Mouse (Mus musculus) midbrain, embryonic 12.5 days (tissue): ENCODE data around the gene Pex16. TPM values are rescaled to one million over a fixed set of nuclear protein-coding genes. Genes with fewer than 3 reads are reported as not detected.

ENCODE experiments used
- ATAC-seq: fragments of 200-750 bp; cut with Nextera tagmentation; 2 replicates; pipeline ENCODE4 v1.8.0; 2017; ENCODE audit warnings: low read depth, moderate TSS enrichment, moderate library complexity; ENCODE audit not compliant: low FRiP score
- H3K27ac ChIP-seq: fragments of 300-500 bp; sonication (generic); replicated peaks from 2 replicates; pipeline ENCODE4 v1.5.1; 2016; ENCODE audit warnings: mild to moderate bottlenecking
- H3K27me3 ChIP-seq: fragments of 300-500 bp; sonication (generic); 2 replicates; pipeline ENCODE4 v1.6.1; 2016; ENCODE audit warnings: mild to moderate bottlenecking
- H3K36me3 ChIP-seq: fragments of 300-500 bp; sonication (generic); 2 replicates; pipeline ENCODE4 v1.6.1; 2016
- H3K4me1 ChIP-seq: fragments of 300-500 bp; sonication (generic); 2 replicates; pipeline ENCODE4 v1.6.1; 2016
- H3K4me2 ChIP-seq: fragments of 300-500 bp; sonication (generic); replicated peaks from 2 replicates; pipeline ENCODE4 v1.6.1; 2016; ENCODE audit warnings: mild to moderate bottlenecking, moderate library complexity
- H3K4me3 ChIP-seq: fragments of 300-500 bp; sonication (generic); 2 replicates; pipeline ENCODE4 v1.5.1; 2016; ENCODE audit warnings: mild to moderate bottlenecking
- H3K9ac ChIP-seq: fragments of 300-500 bp; sonication (generic); replicated peaks from 2 replicates; pipeline ENCODE4 v1.6.1; 2016; ENCODE audit warnings: mild to moderate bottlenecking, moderate library complexity
- H3K9me3 ChIP-seq: fragments of 300-500 bp; sonication (generic); 2 replicates; pipeline ENCODE4 v1.6.1; 2016; ENCODE audit warnings: mild to moderate bottlenecking
- WGBS: fragments of 180-500 bp; shearing (Covaris S2); methylation state at CpG from one replicate; pipeline ENCODE4 v1.1.7; 2016; 5-methylcytosine and 5-hydroxymethylcytosine counted together
- polyA plus RNA-seq: library from polyadenylated mRNA; unstranded; fragments of >200 nt; fragmentation: Nextera tagmentation; extraction: Ambion mirVana; gene quantifications from 2 replicates; pipeline ENCODE4 v1.2.1, GENCODE M21; 2016

Gene Pex16
- polyA plus RNA-seq, 1 experiment from 2014 or later: 26.1 TPM

GRCm38 (mm10) chr2:92370821-92371805 lies 3.4 kb upstream of the Pex16 start:
- Histone ChIP-seq H3K27me3 (peaks cover 26% of the 10 kb centered on the region), H3K4me1 (peaks cover 55% of the 10 kb centered on the region), H3K9ac (peak overlapping the region; percentile 50), H3K4me2 (peak overlapping the region; percentile 56), H3K27ac (peak overlapping the region; percentile 75), H3K36me3 (no peaks in the 10 kb centered on the region), H3K4me3 (peak overlapping the region; percentile 32), H3K9me3 (no peaks in the 10 kb centered on the region)
- 1% methylated on average over 45 of the region's 45 CpGs for WGBS
- ATAC-seq: no peak

- H3K27ac ChIP-seq: peak overlapping the region; percentile 75
- peaks cover 59% of the 10 kb centered on the region for H3K4me1 ChIP-seq
- no peak overlapping the region for H3K9ac ChIP-seq
Observed at GRCm38 (mm10) chr2:92371971-92372690, 2.3 kb upstream of the Pex16 start.

GRCm38 (mm10) chr2:92372767-92373436 lies 1.6 kb upstream of the Pex16 start:
- H3K9ac ChIP-seq: no peak overlapping the region
- H3K4me2 ChIP-seq: no peak overlapping the region; the same call in 1 of the 2 replicates
- H3K4me3 ChIP-seq: no peak overlapping the region
- H3K9me3 ChIP-seq: no peaks in the 10 kb centered on the region
- H3K27me3 ChIP-seq: peaks cover 26% of the 10 kb centered on the region
- ATAC-seq: no peak
- WGBS: 24% methylated on average over 9 of the region's 9 CpGs
- peaks cover 59% of the 10 kb centered on the region for H3K4me1 ChIP-seq
- peaks cover 5% of the 10 kb centered on the region; the same call in 1 of the 2 replicates for H3K36me3 ChIP-seq
- peak overlapping the region; percentile 75; the same call in 1 of the 2 replicates for H3K27ac ChIP-seq

More at GRCm38 (mm10) chr2:92371971-92372690, 2.3 kb upstream of the Pex16 start:
- Histone ChIP-seq H3K27me3 (peaks cover 26% of the 10 kb centered on the region), H3K36me3 (no peaks in the 10 kb centered on the region), H3K4me3 (no peak overlapping the region), H3K4me2 (peak overlapping the region; percentile 56), H3K9me3 (no peaks in the 10 kb centered on the region)
- WGBS: 3% methylated on average over 10 of the region's 10 CpGs
- ATAC-seq: no peak

GRCm38 (mm10) chr2:92373437-92373813 lies 1.1 kb upstream of the Pex16 start:
- H3K4me3 ChIP-seq: no peak overlapping the region
- H3K27me3 ChIP-seq: peaks cover 26% of the 10 kb centered on the region
- H3K27ac ChIP-seq: peak overlapping the region; percentile 83
- WGBS: 57% methylated on average over 11 of the region's 11 CpGs
- peaks cover 59% of the 10 kb centered on the region for H3K4me1 ChIP-seq
- H3K9ac ChIP-seq: no peak overlapping the region
- ATAC-seq: no peak
- H3K4me2 ChIP-seq: peak overlapping the region; percentile 95; the same call in 1 of the 2 replicates
- peaks cover 11% of the 10 kb centered on the region for H3K36me3 ChIP-seq
- H3K9me3 ChIP-seq: no peaks in the 10 kb centered on the region

- Histone ChIP-seq H3K4me2 (peak overlapping the region; percentile 95), H3K9ac (peak overlapping the region; percentile 74), H3K27ac (peak overlapping the region; percentile 83), H3K4me1 (peaks cover 55% of the 10 kb centered on the region), H3K36me3 (peaks cover 28% of the 10 kb centered on the region), H3K27me3 (peaks cover 12% of the 10 kb centered on the region), H3K9me3 (no peaks in the 10 kb centered on the region), H3K4me3 (peak overlapping the region; percentile 75)
- peak; percentile 91 for ATAC-seq
- WGBS: under 1% methylated on average over 29 of the region's 29 CpGs
Observed at GRCm38 (mm10) chr2:92375099-92375623, 685 bp downstream of the Pex16 start.

- peak overlapping the region; percentile 83 for H3K27ac ChIP-seq
- peaks cover 48% of the 10 kb centered on the region for H3K4me1 ChIP-seq
- 12% methylated on average over 10 of the region's 10 CpGs for WGBS
- H3K27me3 ChIP-seq: peaks cover 6% of the 10 kb centered on the region
- peak overlapping the region; percentile 75 for H3K4me3 ChIP-seq
- H3K36me3 ChIP-seq: peaks cover 34% of the 10 kb centered on the region
- H3K4me2 ChIP-seq: peak overlapping the region; percentile 95
- H3K9ac ChIP-seq: peak overlapping the region; percentile 74
- H3K9me3 ChIP-seq: no peaks in the 10 kb centered on the region
- no peak for ATAC-seq
Observed at GRCm38 (mm10) chr2:92375788-92376187, 1.3 kb downstream of the Pex16 start.

GRCm38 (mm10) chr2:92376300-92376699 lies 1.8 kb downstream of the Pex16 start:
- Histone ChIP-seq H3K27ac (no peak overlapping the region), H3K4me3 (peak overlapping the region; percentile 75), H3K27me3 (0 out of 2 replicates have a peak, but pooled peaks cover under 1% of the 10 kb centered on the region), H3K9me3 (no peaks in the 10 kb centered on the region), H3K36me3 (peaks cover 39% of the 10 kb centered on the region), H3K4me2 (peak overlapping the region; percentile 95), H3K9ac (peak overlapping the region; percentile 74), H3K4me1 (peaks cover 43% of the 10 kb centered on the region)
- WGBS: 94% methylated on average over 6 of the region's 6 CpGs
- ATAC-seq: no peak

- no peak for ATAC-seq
- Histone ChIP-seq H3K9me3 (no peaks in the 10 kb centered on the region), H3K4me1 (peaks cover 33% of the 10 kb centered on the region), H3K36me3 (peaks cover 50% of the 10 kb centered on the region), H3K9ac (no peak overlapping the region), H3K4me3 (no peak overlapping the region), H3K27ac (no peak overlapping the region), H3K4me2 (no peak overlapping the region), H3K27me3 (no peaks in the 10 kb centered on the region)
- 88% methylated on average over 7 of the region's 7 CpGs for WGBS
Observed at GRCm38 (mm10) chr2:92377320-92377719, 2.8 kb downstream of the Pex16 start.

- no peak overlapping the region for H3K4me3 ChIP-seq
- H3K36me3 ChIP-seq: peaks cover 76% of the 10 kb centered on the region
- ATAC-seq: no peak
- peaks cover 11% of the 10 kb centered on the region for H3K4me1 ChIP-seq
- H3K27me3 ChIP-seq: no peaks in the 10 kb centered on the region
- no peak overlapping the region for H3K27ac ChIP-seq
- no peak overlapping the region for H3K4me2 ChIP-seq
- 85% methylated on average over 17 of the region's 17 CpGs for WGBS
- H3K9me3 ChIP-seq: no peaks in the 10 kb centered on the region
- H3K9ac ChIP-seq: no peak overlapping the region
Observed at GRCm38 (mm10) chr2:92379783-92380494, 5.5 kb downstream of the Pex16 start.

- no peak overlapping the region for H3K9ac ChIP-seq
- H3K27me3 ChIP-seq: no peaks in the 10 kb centered on the region
- ATAC-seq: no peak
- H3K4me2 ChIP-seq: no peak overlapping the region
- no peaks in the 10 kb centered on the region for H3K9me3 ChIP-seq
- peaks cover 82% of the 10 kb centered on the region for H3K36me3 ChIP-seq
- 77% methylated on average over 6 of the region's 6 CpGs for WGBS
- H3K4me1 ChIP-seq: peaks cover 10% of the 10 kb centered on the region
- no peak overlapping the region for H3K4me3 ChIP-seq
- no peak overlapping the region for H3K27ac ChIP-seq
Observed at GRCm38 (mm10) chr2:92380495-92381050, 6.1 kb downstream of the Pex16 start.
